Mouse (Mus musculus): ENCODE results near the gene Plce1.
"Not testable (repeated sequence)": the region's sequence is repeated elsewhere in the genome, so short reads cannot be mapped to it uniquely, and the experiment has no call there.

Gene Plce1

GRCm38 (mm10) chr19:38632251-38632650, 151.3 kb downstream of the Plce1 start:
- DNase-seq (ENCODE audit: low read depth, low spot score) = no peak

GRCm38 (mm10) chr19:38633306-38633705, 152.4 kb downstream of the Plce1 start:
- no peak for DNase-seq (ENCODE audit: low read depth, low spot score)

- DNase-seq (ENCODE audit: low read depth, low spot score) = no peak
Observed at GRCm38 (mm10) chr19:38639050-38639449, 158.1 kb downstream of the Plce1 start.

GRCm38 (mm10) chr19:38639805-38640204, 158.9 kb downstream of the Plce1 start:
- peak; percentile 43 for DNase-seq (ENCODE audit: low read depth, low spot score)

- DNase-seq (ENCODE audit: low read depth, low spot score) = not testable (repeated sequence)
Observed at GRCm38 (mm10) chr19:38642515-38642914, 161.6 kb downstream of the Plce1 start.

- DNase-seq (ENCODE audit: low read depth, low spot score) = no peak
Observed at GRCm38 (mm10) chr19:38644871-38645595, 164.1 kb downstream of the Plce1 start.

GRCm38 (mm10) chr19:38657980-38658379, 177.1 kb downstream of the Plce1 start:
- no peak for DNase-seq (ENCODE audit: low read depth, low spot score)

GRCm38 (mm10) chr19:38665398-38665797, 184.5 kb downstream of the Plce1 start:
- no peak for DNase-seq (ENCODE audit: low read depth, low spot score)

GRCm38 (mm10) chr19:38672015-38672600, 191.2 kb downstream of the Plce1 start:
- DNase-seq (ENCODE audit: low read depth, low spot score) = no peak

- no peak for DNase-seq (ENCODE audit: low read depth, low spot score)
Observed at GRCm38 (mm10) chr19:38673936-38674335, 193.0 kb downstream of the Plce1 start.

- no peak for DNase-seq (ENCODE audit: low read depth, low spot score)
Observed at GRCm38 (mm10) chr19:38678655-38679054, 197.7 kb downstream of the Plce1 start.

- no peak for DNase-seq (ENCODE audit: low read depth, low spot score)
Observed at GRCm38 (mm10) chr19:38679520-38679919, 198.6 kb downstream of the Plce1 start.

- no peak for DNase-seq (ENCODE audit: low read depth, low spot score)
Observed at GRCm38 (mm10) chr19:38687326-38687725, 206.4 kb downstream of the Plce1 start.

- no peak for DNase-seq (ENCODE audit: low read depth, low spot score)
Observed at GRCm38 (mm10) chr19:38688741-38689507, 208.0 kb downstream of the Plce1 start.

- no peak for DNase-seq (ENCODE audit: low read depth, low spot score)
Observed at GRCm38 (mm10) chr19:38690276-38690675, 209.4 kb downstream of the Plce1 start.

GRCm38 (mm10) chr19:38691533-38691932, 210.6 kb downstream of the Plce1 start:
- no peak for DNase-seq (ENCODE audit: low read depth, low spot score)

- DNase-seq (ENCODE audit: low read depth, low spot score) = no peak
Observed at GRCm38 (mm10) chr19:38693331-38693730, 212.4 kb downstream of the Plce1 start.

- no peak for DNase-seq (ENCODE audit: low read depth, low spot score)
Observed at GRCm38 (mm10) chr19:38693769-38694168, 212.9 kb downstream of the Plce1 start.

- DNase-seq (ENCODE audit: low read depth, low spot score) = no peak
Observed at GRCm38 (mm10) chr19:38701776-38702175, 220.9 kb downstream of the Plce1 start.

- no peak for DNase-seq (ENCODE audit: low read depth, low spot score)
Observed at GRCm38 (mm10) chr19:38704742-38705141, 223.8 kb downstream of the Plce1 start.

GRCm38 (mm10) chr19:38705244-38705643, 224.3 kb downstream of the Plce1 start:
- no peak for DNase-seq (ENCODE audit: low read depth, low spot score)

- no peak for DNase-seq (ENCODE audit: low read depth, low spot score)
Observed at GRCm38 (mm10) chr19:38706449-38706848, 225.5 kb downstream of the Plce1 start.

GRCm38 (mm10) chr19:38709376-38709775, 228.5 kb downstream of the Plce1 start:
- DNase-seq (ENCODE audit: low read depth, low spot score) = no peak
